Mouse (Mus musculus): ENCODE data around the gene Gm11938. TPM values are rescaled to one million over a fixed set of nuclear protein-coding genes. Genes with fewer than 3 reads are reported as not detected.

Gm11938 gene
- polyA plus RNA-seq, 1 experiment from 2014 or later: not detected

GRCm38 (mm10) chr11:99562580-99562979 lies 40.5 kb downstream of the Gm11938 start:
- Histone ChIP-seq H3K4me2 (replicated peaks) (no peak overlapping the region), H3K9ac (replicated peaks) (no peak overlapping the region), H3K27ac (replicated peaks) (no peak overlapping the region), H3K9me3 (no peaks in the 10 kb centered on the region), H3K4me1 (no peaks in the 10 kb centered on the region), H3K36me3 (no peaks in the 10 kb centered on the region), H3K4me3 (no peak overlapping the region), H3K27me3 (no peaks in the 10 kb centered on the region)
- 84% methylated on average over 6 of the region's 6 CpGs for WGBS
- ATAC-seq (replicated peaks): no peak

GRCm38 (mm10) chr11:99559366-99559765 lies 43.7 kb downstream of the Gm11938 start, which contains the start of gene Gm11939:
Gene Gm11939 (minus strand): TSS chr11:99559466.
- no peak within 1 kb of the TSS for H3K27ac ChIP-seq (replicated peaks)
- no peak for ATAC-seq (replicated peaks)
- WGBS: 94% methylated on average over 9 of the region's 9 CpGs
- no peaks in the 10 kb centered on the region for H3K9me3 ChIP-seq
- H3K4me1 ChIP-seq: no peaks in the 10 kb centered on the region
- no peak within 1 kb of the TSS for H3K9ac ChIP-seq (replicated peaks)
- H3K4me3 ChIP-seq: no peak within 1 kb of the TSS
- no peaks in the 10 kb centered on the region for H3K27me3 ChIP-seq
- H3K36me3 ChIP-seq: no peaks in the 10 kb centered on the region
- H3K4me2 ChIP-seq (replicated peaks): no peak within 1 kb of the TSS

GRCm38 (mm10) chr11:99557976-99558745 lies 44.9 kb downstream of the Gm11938 start:
- Histone ChIP-seq H3K9ac (replicated peaks) (no peak overlapping the region), H3K4me1 (no peaks in the 10 kb centered on the region), H3K27ac (replicated peaks) (no peak overlapping the region), H3K4me3 (no peak overlapping the region), H3K9me3 (no peaks in the 10 kb centered on the region), H3K36me3 (no peaks in the 10 kb centered on the region), H3K4me2 (replicated peaks) (no peak overlapping the region), H3K27me3 (no peaks in the 10 kb centered on the region)
- ATAC-seq (replicated peaks): no peak
- WGBS: 83% methylated on average over 3 of the region's 3 CpGs

DNA sequence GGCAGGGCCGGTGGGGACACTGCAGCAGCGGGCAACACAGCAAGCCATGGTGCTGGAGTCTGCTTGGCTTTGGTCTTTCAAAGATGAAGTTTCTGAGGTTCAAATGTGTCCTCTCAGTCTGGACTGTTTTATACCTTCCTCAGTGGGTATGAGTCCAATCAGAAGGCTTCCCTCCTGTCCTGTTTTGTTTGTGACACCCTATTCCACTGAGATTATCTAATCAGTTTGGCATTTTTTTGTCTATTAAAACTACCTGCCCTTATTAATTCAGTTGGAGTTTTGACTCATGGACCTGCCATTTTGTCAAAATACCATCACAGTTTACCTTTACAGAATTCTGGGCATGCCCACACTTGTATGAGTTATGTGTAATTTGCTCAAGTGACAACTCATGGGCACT lies 46.4 kb downstream of the Gm11938 start, which contains the start of gene Krtap3-2:
Krtap3-2 (minus strand) TSS at position 101 of the 400 bp plus-strand sequence.
- ATAC-seq (replicated peaks): no peak
- 96% methylated on average over 2 of the region's 2 CpGs for WGBS
- H3K4me3 ChIP-seq: no peak within 1 kb of the TSS
- H3K9me3 ChIP-seq: no peaks in the 10 kb centered on the region
- H3K27ac ChIP-seq (replicated peaks): no peak within 1 kb of the TSS
- no peak within 1 kb of the TSS for H3K4me2 ChIP-seq (replicated peaks)
- H3K9ac ChIP-seq (replicated peaks): no peak within 1 kb of the TSS
- H3K36me3 ChIP-seq: no peaks in the 10 kb centered on the region
- no peaks in the 10 kb centered on the region for H3K4me1 ChIP-seq
- no peaks in the 10 kb centered on the region for H3K27me3 ChIP-seq

DNA sequence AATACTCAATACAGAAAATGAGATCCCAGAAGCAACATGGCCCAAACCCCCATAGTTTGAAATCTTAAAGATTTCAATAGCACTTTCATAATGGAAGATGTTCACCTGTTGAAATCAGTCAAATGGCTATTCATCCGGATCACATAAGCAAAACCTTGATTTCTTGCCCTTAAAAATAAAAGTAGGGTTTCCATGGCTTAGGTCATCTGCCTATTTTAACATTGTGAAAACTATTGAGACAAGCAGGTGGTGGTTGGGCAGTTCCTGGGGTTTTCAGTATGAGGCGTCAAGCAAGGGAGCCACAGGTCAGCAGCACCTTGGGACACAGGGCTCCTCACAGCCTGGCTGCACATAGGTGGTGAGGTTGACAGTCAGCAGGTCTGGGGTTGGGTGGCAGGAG lies 46.9 kb downstream of the Gm11938 start:
- WGBS: 90% methylated on average over 2 of the region's 2 CpGs
- no peak for ATAC-seq (replicated peaks)

More for the DNA sequence above, 46.9 kb downstream of the Gm11938 start:
- Histone ChIP-seq H3K4me2 (replicated peaks) (no peak overlapping the region), H3K27ac (replicated peaks) (no peak overlapping the region), H3K27me3 (no peaks in the 10 kb centered on the region), H3K36me3 (no peaks in the 10 kb centered on the region), H3K9me3 (no peaks in the 10 kb centered on the region), H3K9ac (replicated peaks) (no peak overlapping the region), H3K4me3 (no peak overlapping the region), H3K4me1 (no peaks in the 10 kb centered on the region)

Other genes starting within 250 kb of the Gm11938 start
- gene Krt28, start 228.4 kb downstream of the Gm11938 start, polyA plus RNA-seq (2015; fragmentation: Nextera tagmentation; extraction: Ambion mirVana): 0.14 and 0.33 TPM in 2 replicates
- gene Krt10, start 213.9 kb downstream of the Gm11938 start, polyA plus RNA-seq (2015; fragmentation: Nextera tagmentation; extraction: Ambion mirVana): 31.6 and 36.1 TPM in 2 replicates
- 0.22 and 0.23 TPM in 2 replicates for gene Krt12, start 181.0 kb downstream of the Gm11938 start, polyA plus RNA-seq (2015; fragmentation: Nextera tagmentation; extraction: Ambion mirVana)
- not detected in 2 replicates for gene Krt20, start 165.2 kb downstream of the Gm11938 start, polyA plus RNA-seq (2015; fragmentation: Nextera tagmentation; extraction: Ambion mirVana)
- 0.10 TPM in 1 of 2 replicates, not detected in the other for gene Krt23, start 110.2 kb downstream of the Gm11938 start, polyA plus RNA-seq (2015; fragmentation: Nextera tagmentation; extraction: Ambion mirVana)
- gene Krt39, start 82.0 kb downstream of the Gm11938 start, polyA plus RNA-seq (2015; fragmentation: Nextera tagmentation; extraction: Ambion mirVana): not detected in 2 replicates
- gene Krt40, start 60.1 kb downstream of the Gm11938 start, polyA plus RNA-seq (2015; fragmentation: Nextera tagmentation; extraction: Ambion mirVana): not detected in 2 replicates
- not detected in 2 replicates for gene Krtap3-3, start 52.4 kb downstream of the Gm11938 start, polyA plus RNA-seq (2015; fragmentation: Nextera tagmentation; extraction: Ambion mirVana)
- not detected in 2 replicates for gene Krtap3-2, start 46.5 kb downstream of the Gm11938 start, polyA plus RNA-seq (2015; fragmentation: Nextera tagmentation; extraction: Ambion mirVana)
- not detected in 2 replicates for gene Gm11939, start 43.8 kb downstream of the Gm11938 start, polyA plus RNA-seq (2015; fragmentation: Nextera tagmentation; extraction: Ambion mirVana)
- not detected in 2 replicates for gene Krtap3-1, start 36.7 kb downstream of the Gm11938 start, polyA plus RNA-seq (2015; fragmentation: Nextera tagmentation; extraction: Ambion mirVana)
- not detected in 2 replicates for gene Krtap1-5, start 22.3 kb downstream of the Gm11938 start, polyA plus RNA-seq (2015; fragmentation: Nextera tagmentation; extraction: Ambion mirVana)
- gene Krtap1-4, start 19.7 kb downstream of the Gm11938 start, polyA plus RNA-seq (2015; fragmentation: Nextera tagmentation; extraction: Ambion mirVana): not detected in 2 replicates
- gene Krtap1-3, start 12.0 kb downstream of the Gm11938 start, polyA plus RNA-seq (2015; fragmentation: Nextera tagmentation; extraction: Ambion mirVana): not detected in 2 replicates
- not detected in 2 replicates for gene Krtap9-3, start 5.2 kb downstream of the Gm11938 start, polyA plus RNA-seq (2015; fragmentation: Nextera tagmentation; extraction: Ambion mirVana)
- not detected in 2 replicates for gene Gm11937, start 6.9 kb upstream of the Gm11938 start, polyA plus RNA-seq (2015; fragmentation: Nextera tagmentation; extraction: Ambion mirVana)
- not detected in 2 replicates for gene Krtap2-4, start 11.5 kb upstream of the Gm11938 start, polyA plus RNA-seq (2015; fragmentation: Nextera tagmentation; extraction: Ambion mirVana)
- not detected in 2 replicates for gene Gm11562, start 17.1 kb upstream of the Gm11938 start, polyA plus RNA-seq (2015; fragmentation: Nextera tagmentation; extraction: Ambion mirVana)
- gene Krtap4-1, start 24.9 kb upstream of the Gm11938 start, polyA plus RNA-seq (2015; fragmentation: Nextera tagmentation; extraction: Ambion mirVana): not detected in 2 replicates
- not detected in 2 replicates for gene Krtap4-2, start 31.8 kb upstream of the Gm11938 start, polyA plus RNA-seq (2015; fragmentation: Nextera tagmentation; extraction: Ambion mirVana)
- gene Krtap4-7, start 40.8 kb upstream of the Gm11938 start, polyA plus RNA-seq (2015; fragmentation: Nextera tagmentation; extraction: Ambion mirVana): not detected in 2 replicates
- not detected in 2 replicates for gene Gm11555, start 46.9 kb upstream of the Gm11938 start, polyA plus RNA-seq (2015; fragmentation: Nextera tagmentation; extraction: Ambion mirVana)
- not detected in 2 replicates for gene Gm11563, start 55.7 kb upstream of the Gm11938 start, polyA plus RNA-seq (2015; fragmentation: Nextera tagmentation; extraction: Ambion mirVana)
- not detected in 2 replicates for gene Krtap4-6, start 62.7 kb upstream of the Gm11938 start, polyA plus RNA-seq (2015; fragmentation: Nextera tagmentation; extraction: Ambion mirVana)
- not detected in 2 replicates for gene Gm14190, start 87.4 kb upstream of the Gm11938 start, polyA plus RNA-seq (2015; fragmentation: Nextera tagmentation; extraction: Ambion mirVana)
- gene Gm14180, start 131.0 kb upstream of the Gm11938 start, polyA plus RNA-seq (2015; fragmentation: Nextera tagmentation; extraction: Ambion mirVana): not detected in 2 replicates
- gene Gm11595, start 169.6 kb upstream of the Gm11938 start, polyA plus RNA-seq (2015; fragmentation: Nextera tagmentation; extraction: Ambion mirVana): not detected in 2 replicates
- not detected in 2 replicates for gene Krtap4-8, start 177.4 kb upstream of the Gm11938 start, polyA plus RNA-seq (2015; fragmentation: Nextera tagmentation; extraction: Ambion mirVana)
- gene Krtap4-9, start 181.9 kb upstream of the Gm11938 start, polyA plus RNA-seq (2015; fragmentation: Nextera tagmentation; extraction: Ambion mirVana): not detected in 2 replicates
- gene Gm11596, start 190.2 kb upstream of the Gm11938 start, polyA plus RNA-seq (2015; fragmentation: Nextera tagmentation; extraction: Ambion mirVana): not detected in 2 replicates
- not detected in 2 replicates for gene Gm11569, start 195.6 kb upstream of the Gm11938 start, polyA plus RNA-seq (2015; fragmentation: Nextera tagmentation; extraction: Ambion mirVana)
- gene Gm11554, start 201.1 kb upstream of the Gm11938 start, polyA plus RNA-seq (2015; fragmentation: Nextera tagmentation; extraction: Ambion mirVana): not detected in 2 replicates
- gene Krtap4-13, start 206.6 kb upstream of the Gm11938 start, polyA plus RNA-seq (2015; fragmentation: Nextera tagmentation; extraction: Ambion mirVana): not detected in 2 replicates
- not detected in 2 replicates for gene Gm11564, start 212.4 kb upstream of the Gm11938 start, polyA plus RNA-seq (2015; fragmentation: Nextera tagmentation; extraction: Ambion mirVana)
- not detected in 2 replicates for gene 2300003K06Rik, start 234.8 kb upstream of the Gm11938 start, polyA plus RNA-seq (2015; fragmentation: Nextera tagmentation; extraction: Ambion mirVana)
- not detected in 2 replicates for gene Krtap4-16, start 248.3 kb upstream of the Gm11938 start, polyA plus RNA-seq (2015; fragmentation: Nextera tagmentation; extraction: Ambion mirVana)

Measured in forebrain, embryonic 15.5 days (tissue).